Mouse (Mus musculus): ENCODE data around the gene Etl4. TPM values are rescaled to one million over a fixed set of nuclear protein-coding genes. Genes with fewer than 3 reads are reported as not detected.

The Etl4 gene
- polyA plus RNA-seq, 1 experiment from 2014 or later: 23.3 TPM

DNA sequence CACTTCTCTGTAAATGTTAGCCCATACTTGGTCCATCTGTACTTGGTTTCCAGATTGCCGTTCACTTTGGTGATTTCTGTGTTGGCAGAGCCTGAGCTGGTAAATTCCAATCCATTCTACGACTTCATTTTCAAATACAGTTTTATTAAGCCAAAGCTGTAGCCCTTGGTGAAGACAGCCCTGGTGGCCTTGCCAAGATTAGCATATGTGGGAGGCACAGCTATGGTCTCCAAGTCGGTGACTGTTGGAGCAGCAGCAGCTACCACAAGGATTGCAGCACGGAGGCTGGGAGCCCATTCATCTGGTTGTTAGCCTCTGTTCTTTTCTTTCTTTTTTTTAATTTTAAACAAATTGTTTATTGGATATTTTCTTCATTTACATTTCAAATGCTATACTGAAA lies 128.1 kb downstream of the Etl4 start:
- Histone ChIP-seq H3K9ac (no peak overlapping the region), H3K27ac (no peak overlapping the region), H3K27me3 (no peaks in the 10 kb centered on the region), H3K9me3 (no peaks in the 10 kb centered on the region), H3K4me1 (no peaks in the 10 kb centered on the region), H3K4me2 (no peak overlapping the region), H3K36me3 (no peaks in the 10 kb centered on the region), H3K4me3 (no peak overlapping the region)
- ATAC-seq (ENCODE audit: borderline replicate concordance, extremely low read depth, low FRiP score, low TSS enrichment): no peak
- 83% methylated on average over 4 of the region's 4 CpGs for whole genome bisulfite sequencing

GRCm38 (mm10) chr2:20072377-20072776 lies 162.8 kb downstream of the Etl4 start:
- H3K27me3 ChIP-seq: no peaks in the 10 kb centered on the region
- H3K9ac ChIP-seq: no peak overlapping the region
- H3K4me1 ChIP-seq: peaks cover 8% of the 10 kb centered on the region; the same call in 1 of the 2 replicates
- H3K4me2 ChIP-seq: peak overlapping the region; percentile 14
- H3K27ac ChIP-seq: no peak overlapping the region
- no peaks in the 10 kb centered on the region for H3K36me3 ChIP-seq
- 8% methylated on average over 9 of the region's 9 CpGs for WGBS
- no peak overlapping the region for H3K4me3 ChIP-seq
- no peaks in the 10 kb centered on the region for H3K9me3 ChIP-seq
- ATAC-seq (ENCODE audit: borderline replicate concordance, extremely low read depth, low FRiP score, low TSS enrichment): no peak

GRCm38 (mm10) chr2:20076118-20076796 lies 166.7 kb downstream of the Etl4 start:
- ATAC-seq (ENCODE audit: borderline replicate concordance, extremely low read depth, low FRiP score, low TSS enrichment): no peak
- Histone ChIP-seq H3K27me3 (no peaks in the 10 kb centered on the region), H3K27ac (no peak overlapping the region), H3K4me1 (peaks cover 8% of the 10 kb centered on the region; the same call in 1 of the 2 replicates), H3K9ac (no peak overlapping the region), H3K4me2 (no peak overlapping the region), H3K9me3 (no peaks in the 10 kb centered on the region), H3K36me3 (no peaks in the 10 kb centered on the region), H3K4me3 (no peak overlapping the region)
- 74% methylated on average over 4 of the region's 4 CpGs for WGBS

- 55% methylated on average over 4 of the region's 4 CpGs for WGBS
- Histone ChIP-seq H3K27me3 (no peaks in the 10 kb centered on the region), H3K4me2 (no peak overlapping the region), H3K36me3 (no peaks in the 10 kb centered on the region), H3K4me1 (no peaks in the 10 kb centered on the region), H3K9me3 (no peaks in the 10 kb centered on the region), H3K27ac (no peak overlapping the region), H3K4me3 (no peak overlapping the region), H3K9ac (no peak overlapping the region)
- ATAC-seq (ENCODE audit: borderline replicate concordance, extremely low read depth, low FRiP score, low TSS enrichment): no peak
Measured at GRCm38 (mm10) chr2:20084781-20085180, 175.2 kb downstream of the Etl4 start.

- Histone ChIP-seq H3K27ac (no peak overlapping the region), H3K9ac (no peak overlapping the region), H3K4me1 (no peaks in the 10 kb centered on the region), H3K36me3 (no peaks in the 10 kb centered on the region), H3K27me3 (no peaks in the 10 kb centered on the region), H3K4me2 (no peak overlapping the region), H3K9me3 (no peaks in the 10 kb centered on the region), H3K4me3 (no peak overlapping the region)
- 55% methylated on average over 1 of the region's 1 CpGs for WGBS
- ATAC-seq (ENCODE audit: borderline replicate concordance, extremely low read depth, low FRiP score, low TSS enrichment): no peak
Measured at GRCm38 (mm10) chr2:20105456-20105855, 195.9 kb downstream of the Etl4 start.

GRCm38 (mm10) chr2:20111703-20112102 lies 202.1 kb downstream of the Etl4 start:
- Histone ChIP-seq H3K36me3 (no peaks in the 10 kb centered on the region), H3K9me3 (no peaks in the 10 kb centered on the region), H3K27ac (no peak overlapping the region), H3K27me3 (no peaks in the 10 kb centered on the region), H3K4me2 (no peak overlapping the region), H3K9ac (no peak overlapping the region), H3K4me3 (no peak overlapping the region), H3K4me1 (no peaks in the 10 kb centered on the region)
- ATAC-seq (ENCODE audit: borderline replicate concordance, extremely low read depth, low FRiP score, low TSS enrichment): no peak

DNA sequence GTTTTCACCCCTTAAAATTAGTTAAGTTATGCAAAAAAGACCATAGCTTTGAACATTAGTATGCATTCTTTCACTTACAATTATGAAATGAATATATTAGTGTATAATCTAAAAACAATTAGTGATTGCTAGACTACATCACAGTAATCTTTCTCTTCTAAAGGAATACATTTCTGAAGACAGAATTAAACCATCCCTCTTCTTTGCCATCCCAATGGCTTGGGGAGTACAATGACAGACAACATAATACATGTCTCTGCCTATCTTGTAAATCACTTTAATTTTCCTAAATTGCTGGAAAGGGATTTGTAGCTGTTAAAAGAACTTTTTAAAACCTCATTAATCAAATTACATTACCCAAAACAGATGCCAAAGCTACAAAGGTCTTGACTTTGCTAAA lies 216.3 kb downstream of the Etl4 start:
- no peak overlapping the region for H3K9ac ChIP-seq
- H3K4me3 ChIP-seq: no peak overlapping the region
- no peaks in the 10 kb centered on the region for H3K27me3 ChIP-seq
- ATAC-seq (ENCODE audit: borderline replicate concordance, extremely low read depth, low FRiP score, low TSS enrichment): no peak
- no peaks in the 10 kb centered on the region for H3K4me1 ChIP-seq
- no peak overlapping the region for H3K27ac ChIP-seq
- H3K9me3 ChIP-seq: no peaks in the 10 kb centered on the region
- no peaks in the 10 kb centered on the region for H3K36me3 ChIP-seq
- H3K4me2 ChIP-seq: no peak overlapping the region

GRCm38 (mm10) chr2:20131792-20132191 lies 222.2 kb downstream of the Etl4 start:
- WGBS: 25% methylated on average over 2 of the region's 2 CpGs

DNA sequence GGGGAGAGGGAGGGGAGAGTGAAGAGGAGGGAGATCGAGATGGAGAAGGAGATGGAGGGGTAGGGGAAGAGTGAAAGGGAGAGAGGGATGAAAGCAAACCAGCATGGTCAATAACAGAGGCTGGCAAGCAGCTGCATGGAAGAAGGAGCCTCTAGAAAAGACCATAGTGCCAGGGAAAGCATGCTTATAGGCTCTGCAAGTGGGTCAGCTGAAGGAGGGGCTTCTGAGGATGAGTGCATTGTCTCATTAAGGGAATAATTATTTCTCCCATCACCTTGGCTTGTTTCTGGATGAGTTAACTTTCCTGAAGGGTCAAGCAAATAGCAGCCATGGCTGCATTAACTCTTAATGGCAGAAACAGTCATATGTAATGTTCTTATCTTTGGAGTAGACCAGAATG lies 228.8 kb downstream of the Etl4 start:
- 53% methylated on average over 1 of the region's 1 CpGs for WGBS
- Histone ChIP-seq H3K4me3 (no peak overlapping the region), H3K9ac (no peak overlapping the region), H3K27ac (no peak overlapping the region), H3K4me2 (no peak overlapping the region), H3K4me1 (no peaks in the 10 kb centered on the region), H3K9me3 (no peaks in the 10 kb centered on the region), H3K36me3 (no peaks in the 10 kb centered on the region), H3K27me3 (no peaks in the 10 kb centered on the region)
- ATAC-seq (ENCODE audit: borderline replicate concordance, extremely low read depth, low FRiP score, low TSS enrichment): no peak

More at GRCm38 (mm10) chr2:20131792-20132191, 222.2 kb downstream of the Etl4 start:
- H3K4me3 ChIP-seq: no peak overlapping the region
- no peaks in the 10 kb centered on the region for H3K4me1 ChIP-seq
- no peak overlapping the region for H3K9ac ChIP-seq
- H3K9me3 ChIP-seq: no peaks in the 10 kb centered on the region
- no peak for ATAC-seq (ENCODE audit: borderline replicate concordance, extremely low read depth, low FRiP score, low TSS enrichment)
- no peak overlapping the region for H3K27ac ChIP-seq
- H3K27me3 ChIP-seq: no peaks in the 10 kb centered on the region
- H3K36me3 ChIP-seq: no peaks in the 10 kb centered on the region
- H3K4me2 ChIP-seq: no peak overlapping the region

DNA sequence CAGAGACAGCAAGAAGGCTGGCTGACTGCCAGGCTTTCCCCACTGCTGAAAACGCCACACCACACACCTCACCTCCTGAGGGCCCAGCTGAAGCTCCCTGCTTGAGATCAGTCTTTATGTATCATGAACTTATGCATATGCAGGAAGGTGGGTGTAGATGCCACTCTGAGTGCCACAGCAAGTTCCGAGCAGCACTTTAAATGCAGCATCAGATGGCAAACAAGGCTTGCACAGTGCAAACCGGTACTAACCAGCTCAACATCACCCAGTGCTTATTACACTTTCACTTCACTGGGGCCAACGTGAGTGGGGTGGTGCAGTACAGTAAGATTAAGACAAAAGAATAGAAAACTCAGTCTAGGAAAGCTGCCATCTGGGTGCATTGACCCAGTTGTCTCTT lies 235.8 kb downstream of the Etl4 start:
- H3K36me3 ChIP-seq: no peaks in the 10 kb centered on the region
- WGBS: 57% methylated on average over 4 of the region's 4 CpGs
- H3K27ac ChIP-seq: no peak overlapping the region
- H3K4me3 ChIP-seq: no peak overlapping the region
- H3K9me3 ChIP-seq: no peaks in the 10 kb centered on the region
- ATAC-seq (ENCODE audit: borderline replicate concordance, extremely low read depth, low FRiP score, low TSS enrichment): no peak
- no peaks in the 10 kb centered on the region for H3K27me3 ChIP-seq
- no peaks in the 10 kb centered on the region for H3K4me1 ChIP-seq
- no peak overlapping the region for H3K4me2 ChIP-seq
- no peak overlapping the region for H3K9ac ChIP-seq

DNA sequence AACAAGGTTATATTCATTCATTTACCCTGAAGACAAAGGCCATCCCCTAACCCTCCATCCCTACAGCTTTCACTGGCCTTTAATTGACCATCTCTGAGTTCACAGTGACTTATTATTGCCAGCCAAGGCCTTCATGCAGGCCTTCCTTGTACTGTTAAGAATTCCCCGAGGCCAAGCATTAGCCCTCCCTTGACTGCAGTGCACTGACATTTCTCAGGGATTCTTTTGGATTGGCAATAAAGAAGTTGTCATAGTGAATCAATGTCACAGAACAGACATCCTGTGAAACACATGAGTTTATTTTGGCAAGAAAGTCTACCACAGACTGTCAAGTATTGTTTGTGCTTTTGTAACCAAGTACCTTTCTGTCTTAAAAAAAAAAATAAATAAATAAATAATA lies 257.5 kb downstream of the Etl4 start:
- 60% methylated on average over 1 of the region's 1 CpGs for WGBS
- Histone ChIP-seq H3K36me3 (no peaks in the 10 kb centered on the region), H3K9ac (no peak overlapping the region), H3K4me3 (no peak overlapping the region), H3K4me2 (no peak overlapping the region), H3K4me1 (no peaks in the 10 kb centered on the region), H3K9me3 (no peaks in the 10 kb centered on the region), H3K27me3 (no peaks in the 10 kb centered on the region), H3K27ac (no peak overlapping the region)
- no peak for ATAC-seq (ENCODE audit: borderline replicate concordance, extremely low read depth, low FRiP score, low TSS enrichment)

DNA sequence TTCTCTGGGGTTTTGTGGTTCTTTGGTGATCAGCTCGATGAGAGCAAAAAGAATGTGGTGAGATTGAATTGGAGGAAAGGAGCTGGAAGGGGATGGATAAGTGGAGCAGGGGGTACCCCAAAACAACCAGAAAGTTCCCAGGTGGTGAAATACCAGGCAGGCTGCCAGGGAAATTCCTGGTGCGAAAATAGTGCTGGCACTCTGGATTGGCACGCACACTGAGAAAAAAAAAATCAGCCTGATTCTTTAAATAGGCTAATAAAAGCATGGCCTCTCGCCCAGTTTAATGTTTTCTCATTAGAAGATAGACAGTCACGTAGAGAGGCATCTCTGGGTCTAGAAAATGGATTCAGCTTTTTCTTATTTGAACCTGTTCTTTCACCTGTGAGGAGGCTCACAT lies 258.0 kb downstream of the Etl4 start:
- Histone ChIP-seq H3K27me3 (no peaks in the 10 kb centered on the region), H3K4me3 (no peak overlapping the region), H3K4me2 (no peak overlapping the region), H3K36me3 (no peaks in the 10 kb centered on the region), H3K9me3 (no peaks in the 10 kb centered on the region), H3K9ac (no peak overlapping the region), H3K4me1 (no peaks in the 10 kb centered on the region), H3K27ac (no peak overlapping the region)
- ATAC-seq (ENCODE audit: borderline replicate concordance, extremely low read depth, low FRiP score, low TSS enrichment): no peak
- 65% methylated on average over 5 of the region's 5 CpGs for WGBS

DNA sequence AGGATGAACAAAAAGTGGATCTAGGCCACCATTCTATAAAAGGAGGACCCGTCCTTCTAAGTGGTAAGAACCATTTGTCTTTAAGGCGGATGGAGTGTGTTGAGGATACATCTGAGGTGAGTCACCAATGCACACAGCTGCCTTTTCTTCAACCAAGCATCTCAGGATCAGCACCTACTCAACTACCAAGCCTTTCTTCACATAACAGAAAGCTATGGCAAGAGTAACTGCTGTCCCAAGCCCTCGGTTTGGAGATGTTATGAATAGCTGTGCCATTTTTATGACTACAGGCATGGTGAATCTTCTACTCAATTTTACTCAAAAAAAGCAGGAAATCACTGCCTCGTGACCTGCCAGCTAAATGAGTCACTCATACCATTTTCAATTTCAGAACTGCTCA lies 258.6 kb downstream of the Etl4 start:
- no peaks in the 10 kb centered on the region for H3K27me3 ChIP-seq
- no peak overlapping the region for H3K4me3 ChIP-seq
- 84% methylated on average over 4 of the region's 4 CpGs for WGBS
- no peak overlapping the region for H3K4me2 ChIP-seq
- H3K9me3 ChIP-seq: no peaks in the 10 kb centered on the region
- H3K36me3 ChIP-seq: no peaks in the 10 kb centered on the region
- H3K27ac ChIP-seq: no peak overlapping the region
- ATAC-seq (ENCODE audit: borderline replicate concordance, extremely low read depth, low FRiP score, low TSS enrichment): no peak
- no peak overlapping the region for H3K9ac ChIP-seq
- H3K4me1 ChIP-seq: no peaks in the 10 kb centered on the region

All from lung, embryonic 15.5 days (tissue).